Mouse (Mus musculus): ENCODE results near the gene Chrna5.
A peak's percentile ranks its signal among the peaks of the same experiment; 100 is the strongest.

Chrna5 gene

GRCm38 (mm10) chr9:55023326-55023725 lies 42.6 kb downstream of the Chrna5 start:
- DNase-seq (ENCODE audit: low read depth, low spot score): no peak

GRCm38 (mm10) chr9:55023902-55024583 lies 43.4 kb downstream of the Chrna5 start:
- DNase-seq (ENCODE audit: low read depth, low spot score): peak; percentile 75

- no peak for DNase-seq (ENCODE audit: low read depth, low spot score)
These were observed 45.0 kb downstream of the Chrna5 start for GRCm38 (mm10) chr9:55025534-55026274.

DNA sequence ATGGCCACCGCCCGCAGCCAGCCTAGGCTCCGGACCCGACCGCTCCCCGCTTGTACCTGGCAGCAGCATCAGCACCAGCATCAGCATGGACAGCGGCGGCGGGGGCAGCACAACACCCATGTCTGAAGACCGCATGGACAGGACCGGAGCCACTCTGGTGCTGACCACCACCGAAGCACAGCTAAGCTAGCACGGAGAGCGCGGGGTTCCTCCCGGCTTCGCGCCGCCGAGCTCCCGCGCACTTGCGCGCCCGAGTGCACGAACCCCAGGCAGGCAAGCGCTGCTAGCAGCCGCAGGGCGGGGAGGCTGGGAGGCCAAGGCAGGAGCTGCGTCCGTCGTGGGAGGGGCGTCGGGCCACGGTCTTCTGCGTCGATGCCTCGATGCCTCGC lies 45.6 kb downstream of the Chrna5 start, which contains the start of gene Chrna3:
Gene Chrna3 (minus strand): TSS at position 288 of the 389 bp plus-strand sequence.
- DNase-seq (ENCODE audit: low read depth, low spot score): no peak

DNA sequence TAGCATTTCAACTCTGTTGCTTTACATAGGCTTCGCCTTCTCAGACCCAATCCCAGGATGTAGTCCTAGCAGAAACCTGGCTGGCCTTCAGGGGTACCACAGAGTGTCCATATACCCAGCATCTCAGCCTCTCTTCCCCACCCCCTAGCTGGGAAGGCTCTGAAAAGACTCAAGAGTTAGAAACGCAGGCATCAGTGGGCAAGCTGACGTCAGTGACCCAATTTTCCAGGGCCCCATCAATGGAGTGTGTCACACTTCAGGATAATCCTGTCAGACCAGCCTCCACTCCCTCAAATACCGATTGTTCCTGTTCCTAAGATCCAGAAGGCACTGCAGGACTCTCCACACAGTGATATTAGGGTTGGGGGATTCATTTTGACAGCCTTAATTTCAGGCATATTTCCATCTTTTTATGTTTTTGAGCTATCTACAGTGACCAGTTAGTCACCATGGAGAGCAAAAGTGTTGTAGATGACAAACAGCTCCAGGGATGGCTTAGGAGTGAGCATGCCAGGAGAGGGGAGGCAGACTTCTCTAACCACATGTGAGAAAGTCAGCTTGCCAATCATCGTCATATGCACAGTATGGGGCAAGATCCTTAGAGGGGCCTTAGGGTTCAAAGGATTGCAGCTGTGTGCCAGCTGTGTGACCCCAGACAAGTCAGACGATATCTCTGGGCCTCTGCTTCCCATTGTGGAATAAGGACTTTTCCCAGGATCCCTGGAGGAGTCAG lies 50.9 kb downstream of the Chrna5 start:
- DNase-seq (ENCODE audit: low read depth, low spot score): no peak

DNA sequence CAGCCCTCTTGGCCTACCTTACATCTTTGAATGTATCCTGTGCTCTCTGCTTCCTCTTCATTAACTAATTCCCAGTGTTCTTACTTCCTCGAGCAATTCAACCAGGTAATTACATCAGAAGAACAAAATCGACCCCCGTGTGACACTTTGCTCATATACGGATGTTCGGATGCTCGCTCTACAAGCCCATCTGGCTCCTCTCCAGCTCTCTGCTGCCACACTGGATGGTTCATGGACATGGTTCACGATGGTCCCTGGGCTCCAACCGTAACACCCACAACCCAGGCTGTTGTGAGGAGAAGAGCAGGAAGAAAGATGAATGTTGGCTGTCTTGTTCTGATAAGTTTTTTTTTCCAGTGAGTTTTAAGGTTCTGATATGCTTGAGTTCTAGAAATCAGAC lies 58.3 kb downstream of the Chrna5 start:
- DNase-seq (ENCODE audit: low read depth, low spot score): no peak

- DNase-seq (ENCODE audit: low read depth, low spot score): no peak
These were observed 59.3 kb downstream of the Chrna5 start for GRCm38 (mm10) chr9:55039983-55040382.

- no peak for DNase-seq (ENCODE audit: low read depth, low spot score)
These were observed 60.7 kb downstream of the Chrna5 start for GRCm38 (mm10) chr9:55041389-55041788.

DNA sequence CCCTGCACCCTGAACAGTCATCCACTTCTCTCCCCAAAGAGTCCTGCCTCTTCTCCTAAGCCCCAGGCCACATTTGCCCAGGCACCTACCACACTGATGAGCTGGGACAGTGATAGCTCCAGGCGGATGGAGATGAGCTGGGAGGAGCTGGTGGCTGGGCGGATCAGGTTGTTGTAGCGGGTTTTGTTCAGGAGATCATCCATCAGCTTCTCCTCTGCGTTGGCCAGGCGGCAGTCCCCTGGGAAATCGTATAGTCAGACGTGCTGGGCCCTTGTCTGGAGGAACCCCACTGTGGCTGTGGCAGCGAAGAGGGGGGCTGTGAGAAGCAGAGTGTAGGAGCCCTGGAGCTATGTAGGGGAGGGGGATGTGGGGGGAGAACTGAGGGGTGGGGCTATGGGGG lies 63.0 kb downstream of the Chrna5 start:
- DNase-seq (ENCODE audit: low read depth, low spot score): no peak

DNA sequence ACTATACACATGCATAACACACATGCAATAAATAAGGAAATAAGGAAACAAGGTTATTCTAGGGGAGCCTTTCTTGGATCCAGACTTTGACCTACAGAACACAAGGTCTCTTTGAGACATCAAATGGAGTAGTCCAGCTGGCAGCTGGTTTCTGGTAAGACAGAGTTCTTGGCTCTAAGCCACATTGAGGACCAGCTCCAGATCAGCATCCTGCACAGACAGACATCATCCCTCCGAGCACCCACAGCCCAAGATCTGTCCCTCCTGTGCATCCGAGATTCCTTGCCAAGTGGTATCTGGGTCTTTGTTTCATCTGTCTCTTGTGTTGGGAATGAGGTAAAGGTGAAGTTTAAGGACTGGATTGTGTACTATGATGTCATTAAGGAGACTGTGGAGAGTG lies 64.3 kb downstream of the Chrna5 start:
- DNase-seq (ENCODE audit: low read depth, low spot score): no peak

- peak; percentile 60 for DNase-seq (ENCODE audit: low read depth, low spot score)
These were observed 66.1 kb downstream of the Chrna5 start for GRCm38 (mm10) chr9:55046764-55047163.

DNA sequence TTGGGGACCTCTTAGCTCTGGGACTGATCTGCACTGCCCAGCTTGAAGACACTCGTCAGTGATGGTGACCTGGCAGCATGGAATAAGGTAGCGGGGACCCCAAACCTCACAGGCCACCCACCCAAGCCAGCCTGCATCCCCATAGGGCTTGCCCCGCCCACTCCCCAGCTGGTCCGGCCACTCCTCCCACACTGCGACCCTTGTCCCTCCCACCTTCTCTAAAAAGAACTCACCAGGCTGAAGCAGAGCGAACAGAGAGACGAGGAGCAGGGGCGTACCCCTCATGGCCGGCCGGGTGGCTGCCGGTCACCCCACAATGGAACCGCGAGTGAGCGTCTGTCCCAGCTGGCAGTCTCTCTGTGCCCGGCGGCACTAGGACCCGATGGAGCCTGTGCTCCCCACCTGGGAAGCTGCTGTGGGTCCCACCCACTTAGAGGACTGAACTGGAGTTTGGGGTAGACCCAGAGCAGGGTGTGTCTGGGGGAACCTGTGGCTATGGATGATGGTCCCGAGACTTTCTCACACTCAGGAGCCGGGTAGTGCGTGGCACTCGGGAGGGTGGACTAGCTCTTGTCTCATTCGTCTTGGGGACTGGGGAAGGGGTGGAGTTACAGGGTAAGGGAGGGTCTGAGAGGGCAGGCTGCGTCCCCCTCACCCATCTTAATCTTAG lies 67.7 kb downstream of the Chrna5 start, which contains the start of gene Chrnb4:
Gene Chrnb4 (minus strand): TSS at position 569 of the 670 bp plus-strand sequence.
- DNase-seq (ENCODE audit: low read depth, low spot score): peak; percentile 38

GRCm38 (mm10) chr9:55055386-55055930 lies 74.8 kb downstream of the Chrna5 start:
- DNase-seq (ENCODE audit: low read depth, low spot score): no peak
